In genomic region chr4:59000614-59001013, GRCm38 (mm10) we compare ENCODE assay signal across 9 mouse cellular contexts. TPM values are rescaled to one million over a fixed set of nuclear protein-coding genes. Genes with fewer than 3 reads are reported as not detected.
DNase-seq lines count a peak whose midpoint lies in the region; ATAC-seq and TF ChIP-seq lines count a peak whose summit lies in the region.
"Had no signal": no experiment of that assay in that cellular context is flagged by ENCODE, and none has a peak within 500 bp of the region (broad histone marks: within the 10 kb centered on the region; RNA-seq: fewer than 3 reads in every experiment).

No protein-coding gene starts in this region.

- WGBS in heart, postnatal 0 days: 0% methylated on average over 2 of the region's 2 CpGs
- WGBS in heart, embryonic 12.5 days: 4% methylated on average over 2 of the region's 2 CpGs

- no peak overlapping the region for H3K4me3 ChIP-seq in heart, postnatal 0 days (ENCODE audit: low read depth, low read length)
- no peak overlapping the region for H3K4me3 ChIP-seq in heart, embryonic 12.5 days
- H3K4me3 ChIP-seq: limb, embryonic 13.5 days had no signal

- peaks cover 22% of the 10 kb centered on the region for H3K4me1 ChIP-seq in heart, postnatal 0 days (ENCODE audit: control insufficient read depth, insufficient read depth)
- peaks cover 26% of the 10 kb centered on the region for H3K4me1 ChIP-seq in heart, embryonic 12.5 days (replicated peaks)

- peak; percentile 41 for TF ChIP-seq CTCF in heart, postnatal 0 days (IDR thresholded peaks at IDR 0.05; ENCODE audit: low read depth)

- no peak for ATAC-seq in heart, postnatal 0 days (ENCODE audit: insufficient read depth, low read depth)
- no peak for ATAC-seq in heart, embryonic 12.5 days (ENCODE audit: insufficient number of reproducible peaks, low FRiP score)

- DNase-seq in heart, postnatal 0 days (ENCODE audit: low spot score): no peak
- peak; percentile 91 for DNase-seq in 416B (ENCODE audit: low read depth)
- DNase-seq in WW6 (ENCODE audit: low read depth, low spot score): peak; percentile 42
- DNase-seq in kidney, postnatal 4 days: peak; percentile 19 to 48
- DNase-seq in spleen, postnatal 4 days (ENCODE audit: low spot score in 2 of 2): peak; percentile 55 to 71
- DNase-seq in left cerebral cortex, adult 18-20 months (ENCODE audit: low spot score in 2 of 2): no peak
- no peak for DNase-seq in neural tube, embryonic 10.5 days (ENCODE audit: extremely low spot score, low spot score)

- H3K9ac ChIP-seq in heart, postnatal 0 days (replicated peaks; ENCODE audit: low read depth, low read length): no peak overlapping the region
- no peak overlapping the region for H3K9ac ChIP-seq in heart, embryonic 12.5 days
- H3K9ac ChIP-seq: limb, embryonic 13.5 days had no signal

- no peak overlapping the region for H3K27ac ChIP-seq in heart, postnatal 0 days (ENCODE audit: low read depth)
- H3K27ac ChIP-seq in heart, embryonic 12.5 days (ENCODE audit: poor library complexity, severe bottlenecking): no peak overlapping the region
- H3K27ac ChIP-seq: limb, embryonic 13.5 days had no signal

- H3K36me3 ChIP-seq in heart, postnatal 0 days (replicated peaks; ENCODE audit: control insufficient read depth, insufficient read depth, low read length): no peaks in the 10 kb centered on the region
- no peaks in the 10 kb centered on the region for H3K36me3 ChIP-seq in heart, embryonic 12.5 days
- H3K36me3 ChIP-seq: limb, embryonic 13.5 days had no signal

- H3K4me2 ChIP-seq in heart, postnatal 0 days (ENCODE audit: low read depth, low read length): no peak overlapping the region
- no peak overlapping the region for H3K4me2 ChIP-seq in heart, embryonic 12.5 days
- H3K4me2 ChIP-seq: limb, embryonic 13.5 days had no signal

- no peaks in the 10 kb centered on the region for H3K27me3 ChIP-seq in heart, postnatal 0 days (ENCODE audit: control insufficient read depth, insufficient read depth, low read length)
- H3K27me3 ChIP-seq in heart, embryonic 12.5 days (replicated peaks): no peaks in the 10 kb centered on the region
- H3K27me3 ChIP-seq: limb, embryonic 13.5 days had no signal

- TF ChIP-seq EP300 in heart, postnatal 0 days (IDR thresholded peaks at IDR 0.05; ENCODE audit: low read depth): no peak

- no peaks in the 10 kb centered on the region for H3K9me3 ChIP-seq in heart, postnatal 0 days (replicated peaks; ENCODE audit: control insufficient read depth, low read length)
- no peaks in the 10 kb centered on the region for H3K9me3 ChIP-seq in heart, embryonic 12.5 days (replicated peaks)
- H3K9me3 ChIP-seq: limb, embryonic 13.5 days had no signal

RNA-seq across cellular contexts. Expression of gene Gm20503, which starts 2.4 kb away (rescaled TPM):
- not detected in 2 replicates for total RNA-seq in heart, postnatal 0 days (2014; rRNA removed; ENCODE audit: low replicate concordance)
- polyA plus RNA-seq in heart, postnatal 0 days (2015; fragmentation: Nextera tagmentation; extraction: Ambion mirVana): 19.8 TPM in 2 replicates
- polyA plus RNA-seq in heart, embryonic 12.5 days (2016; fragmentation: Nextera tagmentation; extraction: Ambion mirVana): 14.6 and 17.5 TPM in 2 replicates
- 1 to 10 TPM; 1.7 to 3.3 TPM for total RNA-seq in left cerebral cortex, adult 18-20 months (2021)

RNA-seq across cellular contexts. Expression of gene Dnajc25, which starts 5.8 kb away (rescaled TPM):
- 5.1 and 5.3 TPM in 2 replicates for total RNA-seq in heart, postnatal 0 days (2014; rRNA removed; ENCODE audit: low replicate concordance)
- polyA plus RNA-seq in heart, postnatal 0 days (2015; fragmentation: Nextera tagmentation; extraction: Ambion mirVana): 12.4 and 14.4 TPM in 2 replicates
- 12.3 and 14.1 TPM in 2 replicates for polyA plus RNA-seq in heart, embryonic 12.5 days (2016; fragmentation: Nextera tagmentation; extraction: Ambion mirVana)
- total RNA-seq in left cerebral cortex, adult 18-20 months (2021): 1 to 10 TPM; 5.7 TPM

RNA-seq across cellular contexts. Expression of gene Ptgr1, which starts 13.7 kb away (rescaled TPM):
- 6.5 and 8.6 TPM in 2 replicates for total RNA-seq in heart, postnatal 0 days (2014; rRNA removed; ENCODE audit: low replicate concordance)
- 6.9 and 8.1 TPM in 2 replicates for polyA plus RNA-seq in heart, postnatal 0 days (2015; fragmentation: Nextera tagmentation; extraction: Ambion mirVana)
- 9.0 and 9.7 TPM in 2 replicates for polyA plus RNA-seq in heart, embryonic 12.5 days (2016; fragmentation: Nextera tagmentation; extraction: Ambion mirVana)
- 1 to 10 TPM; 2.1 TPM for total RNA-seq in left cerebral cortex, adult 18-20 months (2021)

RNA-seq across cellular contexts. Expression of gene Gng10, which starts 34.3 kb away (rescaled TPM):
- total RNA-seq in heart, postnatal 0 days (2014; rRNA removed; ENCODE audit: low replicate concordance): 16.7 and 34.2 TPM in 2 replicates
- 38.4 and 41.3 TPM in 2 replicates for polyA plus RNA-seq in heart, postnatal 0 days (2015; fragmentation: Nextera tagmentation; extraction: Ambion mirVana)
- 38.8 and 47.7 TPM in 2 replicates for polyA plus RNA-seq in heart, embryonic 12.5 days (2016; fragmentation: Nextera tagmentation; extraction: Ambion mirVana)
- 10 to 100 TPM; 63.3 to 64.8 TPM for total RNA-seq in left cerebral cortex, adult 18-20 months (2021)

RNA-seq across cellular contexts. Expression of gene Zkscan16, which starts 57.2 kb away (rescaled TPM):
- total RNA-seq in heart, postnatal 0 days (2014; rRNA removed; ENCODE audit: low replicate concordance): not detected in 2 replicates
- polyA plus RNA-seq in heart, postnatal 0 days (2015; fragmentation: Nextera tagmentation; extraction: Ambion mirVana): 0.05 TPM in 1 of 2 replicates, not detected in the other
- 0.38 and 0.62 TPM in 2 replicates for polyA plus RNA-seq in heart, embryonic 12.5 days (2016; fragmentation: Nextera tagmentation; extraction: Ambion mirVana)
- total RNA-seq in left cerebral cortex, adult 18-20 months (2021): 10 to 100 TPM; 57.7 to 61.3 TPM

Comparison
In these comparisons a context has a peak if more than half of its experiments do, and no peak if none do; other contexts are left out.
1. DNase-seq: peak in 416B (single experiment), WW6 (single experiment), kidney, postnatal 4 days (2 of 2) and spleen, postnatal 4 days (2 of 2); none in heart, postnatal 0 days (single experiment), left cerebral cortex, adult 18-20 months (0 of 2) and neural tube, embryonic 10.5 days (single experiment).